Mouse (Mus musculus): Measurements from ENCODE around the gene Calr4.

The Calr4 gene

GRCm38 (mm10) chr4:109273586-109274240 lies 39.4 kb downstream of the Calr4 start:
- in situ Hi-C loops (cut with MboI, MseI), result no loop called here

DNA sequence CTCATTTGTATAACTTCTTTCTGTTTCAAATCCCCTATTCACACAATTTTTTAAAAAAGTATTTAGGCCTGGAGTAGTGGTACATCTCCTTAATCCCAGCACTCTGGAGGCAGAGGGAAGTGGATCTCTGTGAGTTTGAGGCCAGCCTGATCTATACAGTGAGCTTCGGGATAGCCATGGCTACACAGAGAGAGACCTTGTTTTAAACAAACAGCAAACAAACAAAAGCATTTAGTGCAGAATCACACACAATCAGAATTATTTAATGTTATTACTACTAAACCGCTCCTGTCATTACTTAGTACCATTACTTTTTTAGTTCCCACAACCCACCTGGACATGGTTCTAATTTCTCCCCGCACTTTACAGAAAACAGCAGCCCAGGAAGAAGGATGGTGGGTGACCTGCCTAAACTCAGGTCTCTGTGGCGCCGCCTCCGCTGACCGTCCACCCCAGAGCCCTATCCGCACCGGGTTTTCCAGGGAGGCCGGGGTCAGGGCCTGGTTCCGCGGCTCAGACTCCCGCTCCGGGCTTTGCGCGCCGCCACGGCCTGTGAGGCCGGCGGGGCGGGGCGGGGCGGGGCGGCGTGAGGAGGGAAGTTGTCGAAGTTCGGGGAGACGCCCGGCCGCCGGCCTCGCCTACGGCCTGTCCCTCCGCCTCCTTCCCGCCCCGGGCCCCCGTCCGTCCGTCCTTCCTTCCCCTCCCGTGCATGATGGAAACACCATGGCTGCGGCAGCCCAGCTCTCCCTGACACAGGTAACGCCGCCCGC lies 45.6 kb downstream of the Calr4 start, which contains the start of gene Eps15:
Eps15 (plus strand) TSS at position 580 of the 770 bp plus-strand sequence.
- in situ Hi-C loops (cut with MboI, MseI), result no loop called here

DNA sequence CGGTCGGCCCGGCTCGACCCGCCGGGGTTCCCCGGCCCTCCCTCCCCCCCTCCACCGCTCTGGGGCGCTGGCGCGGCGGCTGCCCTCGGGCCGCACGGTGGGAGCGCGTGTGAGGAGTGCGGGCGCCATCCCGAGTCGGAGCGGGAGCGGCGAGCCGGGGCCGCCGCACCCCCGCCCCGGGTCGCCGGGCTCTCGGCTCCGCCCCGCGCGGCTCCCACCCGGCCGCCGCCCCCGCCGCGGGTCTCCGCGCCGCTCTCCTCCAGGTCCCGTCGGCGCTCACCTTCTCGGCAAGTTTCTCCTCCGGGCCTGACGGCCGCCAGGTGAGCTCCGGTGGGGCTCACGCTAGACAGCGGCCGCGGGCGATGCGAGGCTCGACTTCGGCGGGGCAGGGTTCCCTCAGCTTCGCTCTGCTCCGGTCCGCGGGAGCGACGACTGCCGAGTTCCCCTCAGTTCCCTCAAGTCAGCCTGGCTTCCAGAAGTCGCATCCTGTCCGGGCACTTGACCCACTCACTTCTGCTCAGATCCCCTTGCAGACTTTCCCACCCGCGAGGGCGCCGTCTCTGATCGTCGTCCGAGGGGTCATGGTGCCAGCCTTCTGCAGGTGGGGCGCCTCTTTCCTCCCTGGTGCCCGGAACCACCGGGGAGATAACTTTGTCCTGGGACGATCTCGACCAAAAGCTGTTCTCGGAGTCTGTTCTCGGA lies 46.3 kb downstream of the Calr4 start:
- in situ Hi-C loops (cut with MboI, MseI), result no loop called here

DNA sequence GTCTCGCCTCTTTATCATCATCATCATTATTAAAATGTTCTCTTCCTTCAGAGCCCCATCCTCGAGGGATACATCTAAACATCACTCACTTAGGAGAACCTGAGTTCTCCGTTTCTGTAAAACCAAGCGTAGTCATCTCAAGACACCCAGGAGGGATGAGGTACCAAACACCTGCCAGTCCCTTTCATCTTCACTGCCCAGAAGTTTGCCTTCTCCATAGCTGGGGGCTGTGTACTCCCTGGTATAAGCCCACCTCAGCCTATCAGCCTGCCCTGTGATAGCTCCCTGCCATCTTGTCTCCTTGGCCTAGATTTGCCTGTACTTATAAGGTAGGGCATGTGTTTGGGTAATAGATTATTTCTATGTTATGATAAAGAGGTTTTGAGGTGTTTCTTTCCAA lies 46.9 kb downstream of the Calr4 start:
- in situ Hi-C loops (cut with MboI, MseI), result no loop called here

DNA sequence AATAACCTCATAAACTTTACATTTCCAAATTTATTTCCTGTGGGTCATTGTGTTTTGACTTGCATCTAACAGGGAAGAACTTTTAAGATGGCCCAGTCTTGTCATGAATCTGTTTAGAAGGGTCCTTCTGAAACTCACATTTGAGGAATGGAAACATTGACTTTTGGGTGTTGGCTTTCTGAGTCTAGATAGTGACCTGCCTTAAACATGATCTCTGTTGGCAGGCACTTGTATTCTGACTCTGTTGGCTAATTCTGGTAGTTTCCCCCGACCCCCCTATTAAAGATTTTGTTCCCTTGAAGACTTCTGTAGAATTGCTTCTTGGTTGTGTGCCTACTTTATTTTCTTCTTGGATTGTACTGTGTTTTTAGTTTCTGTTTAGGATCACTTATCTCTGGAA lies 47.7 kb downstream of the Calr4 start:
- in situ Hi-C loops (cut with MboI, MseI), result no loop called here

DNA sequence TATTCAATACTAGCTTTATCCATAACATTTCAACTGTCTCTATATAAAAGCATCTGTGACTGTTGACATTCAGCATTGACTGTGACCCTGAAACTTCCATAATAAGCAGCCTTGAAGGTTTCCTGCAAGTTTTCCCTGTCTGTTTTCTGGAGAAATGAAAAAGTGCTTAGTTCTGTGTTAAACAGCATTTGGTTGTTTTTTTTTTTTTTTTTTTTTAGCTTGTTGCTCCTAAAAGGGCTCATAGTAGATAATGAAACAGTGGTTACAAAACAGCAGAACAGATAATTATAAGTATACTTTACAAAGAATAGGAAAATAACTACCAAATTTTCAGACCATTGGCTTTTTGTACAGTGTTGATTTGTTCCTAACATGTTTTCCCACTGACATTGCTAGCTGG lies 60.3 kb downstream of the Calr4 start:
- in situ Hi-C loops (cut with MboI, MseI), result no loop called here

DNA sequence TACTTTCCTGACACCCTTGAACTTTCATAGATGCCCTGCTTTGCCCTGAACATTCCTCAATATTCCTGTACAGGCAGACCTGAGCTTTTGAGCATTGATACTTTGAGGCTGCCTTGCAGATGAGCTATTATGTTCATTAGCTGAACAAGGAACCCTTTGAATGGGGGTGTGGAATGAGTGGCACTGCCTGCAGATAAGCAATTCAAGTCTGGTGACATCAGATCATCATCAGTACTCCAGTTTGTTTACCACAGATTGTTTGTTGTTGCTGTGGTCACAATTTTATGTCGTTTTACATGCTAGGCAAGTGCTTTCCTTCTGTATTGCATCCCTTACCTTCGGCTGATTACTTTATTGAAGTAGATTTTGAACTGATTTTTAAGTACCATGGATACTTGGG lies 62.2 kb downstream of the Calr4 start:
- in situ Hi-C loops (cut with MboI, MseI), result no loop called here

- in situ Hi-C loops (cut with MboI, MseI), result no loop called here
These were observed 64.9 kb downstream of the Calr4 start for GRCm38 (mm10) chr4:109299136-109299535.
